Mouse (Mus musculus): ENCODE data around the gene Ltbp4.

The Ltbp4 gene

DNA sequence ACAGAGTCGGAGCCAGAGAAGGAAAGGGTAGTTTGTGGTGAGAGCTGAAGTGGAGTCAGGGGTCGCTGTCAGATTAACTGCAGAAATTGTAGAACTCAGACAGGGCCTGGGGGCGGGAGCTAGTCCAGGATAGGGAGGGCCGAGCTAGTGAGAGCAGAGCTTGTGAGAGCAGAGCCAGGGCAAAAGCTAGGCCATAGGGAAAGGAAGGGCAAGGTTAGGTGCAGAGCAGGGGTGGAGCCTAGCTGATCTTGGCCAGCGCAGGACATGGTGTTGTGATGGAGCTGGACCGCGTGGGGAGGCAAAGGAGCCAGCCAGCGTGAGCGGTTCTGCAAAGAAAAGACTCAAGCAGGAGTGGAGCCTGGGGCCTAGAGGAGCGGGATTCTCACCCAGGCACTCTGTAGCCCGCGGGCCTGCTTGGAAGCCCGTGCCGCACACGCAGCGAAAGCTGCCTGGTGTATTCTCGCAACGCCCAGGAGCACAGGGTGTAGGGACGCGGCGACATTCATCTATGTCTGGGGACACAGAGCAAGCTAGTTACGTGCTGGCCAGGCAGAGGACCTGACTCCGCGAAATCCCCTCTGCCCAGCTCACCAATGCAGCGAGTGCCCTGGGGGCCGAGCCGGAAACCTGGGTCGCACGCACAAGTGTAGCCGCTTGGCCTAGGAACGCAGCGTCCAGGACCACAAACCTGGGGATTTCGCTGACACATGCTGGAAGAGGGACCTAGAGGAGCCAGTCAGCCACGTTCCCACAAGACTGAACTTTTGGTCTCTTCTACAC, 11.2 kb downstream of the Ltbp4 start:
- peak; percentile 61 to 67 for DNase-seq

DNA sequence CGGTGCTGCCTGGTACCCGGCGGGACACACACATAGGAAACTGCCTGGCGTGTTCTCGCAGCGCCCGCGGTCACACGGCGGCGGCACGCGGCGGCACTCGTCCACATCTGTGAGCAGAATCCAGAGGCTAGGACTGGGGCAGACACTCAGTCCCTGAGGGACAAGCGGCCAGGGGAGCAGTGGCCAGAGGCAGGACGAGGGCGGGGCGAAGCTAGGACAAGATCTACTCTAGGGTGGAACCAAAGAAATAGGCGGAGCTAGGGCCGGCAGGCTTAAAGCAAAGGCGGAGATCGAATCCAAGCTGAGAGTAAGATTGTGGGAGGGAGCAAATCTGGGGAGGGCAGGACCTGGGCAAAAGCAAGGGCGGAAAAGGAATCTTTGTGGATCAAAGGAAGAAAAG, 11.8 kb downstream of the Ltbp4 start:
- peak; percentile 63 to 68 for DNase-seq

DNA sequence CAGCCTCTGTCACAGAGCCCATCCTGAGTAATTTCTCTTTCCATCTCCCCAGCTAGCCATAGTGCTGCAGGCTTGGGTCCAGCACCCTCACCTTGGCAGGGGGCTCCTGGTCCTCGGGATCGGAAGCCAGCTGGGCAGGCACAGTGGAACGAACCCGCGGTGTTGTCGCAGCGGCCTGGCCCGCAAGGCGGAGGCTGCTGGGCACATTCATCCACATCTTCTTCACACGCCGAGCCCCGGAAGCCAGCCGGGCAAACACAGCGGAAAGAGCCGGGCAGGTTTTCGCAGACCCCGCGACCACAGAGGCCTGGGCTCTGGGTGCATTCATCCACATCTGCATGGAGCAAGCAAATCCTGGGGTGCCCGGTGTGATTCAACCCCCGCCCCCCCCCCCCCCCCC, 12.6 kb downstream of the Ltbp4 start:
- peak; percentile 34 to 45 for DNase-seq

DNA sequence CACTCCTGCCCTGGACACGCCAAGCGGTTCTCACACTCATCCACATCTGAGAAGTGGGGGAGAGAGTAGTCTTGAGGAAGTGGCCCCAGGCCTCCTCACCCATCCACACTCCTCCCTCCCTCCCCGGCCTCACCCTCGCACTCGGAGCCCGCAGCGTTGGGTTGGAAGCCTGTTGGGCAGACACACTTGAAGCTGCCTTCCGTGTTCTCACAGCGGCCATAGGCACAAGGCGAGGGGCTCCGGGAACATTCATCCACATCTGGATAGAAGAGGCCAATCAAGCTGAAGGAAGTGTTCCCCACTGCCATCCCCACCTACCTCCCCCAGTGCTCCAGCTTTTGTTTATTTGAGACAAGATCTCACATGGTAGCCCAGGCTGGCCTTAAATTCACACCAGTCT, 13.3 kb downstream of the Ltbp4 start:
- DNase-seq = no peak

DNA sequence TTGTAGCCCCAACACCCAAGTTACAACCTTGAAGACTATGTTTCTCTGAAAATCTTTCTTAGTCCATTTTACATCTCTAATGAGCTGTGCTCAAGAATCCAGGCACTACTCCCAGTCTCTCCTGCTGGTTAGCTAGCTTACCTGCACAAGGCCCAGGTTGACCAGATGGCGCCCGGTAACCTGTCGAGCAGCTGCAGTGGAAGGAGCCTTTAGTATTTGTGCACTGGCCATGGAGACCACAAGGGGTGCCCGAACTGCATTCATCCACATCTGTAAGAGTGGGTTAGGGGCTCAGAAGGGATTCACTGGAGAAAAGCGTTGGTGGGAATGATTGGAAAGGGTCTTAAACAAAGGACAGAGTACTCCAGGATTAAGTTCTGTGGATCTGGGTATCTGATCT, 14.5 kb downstream of the Ltbp4 start:
- no peak for DNase-seq

DNA sequence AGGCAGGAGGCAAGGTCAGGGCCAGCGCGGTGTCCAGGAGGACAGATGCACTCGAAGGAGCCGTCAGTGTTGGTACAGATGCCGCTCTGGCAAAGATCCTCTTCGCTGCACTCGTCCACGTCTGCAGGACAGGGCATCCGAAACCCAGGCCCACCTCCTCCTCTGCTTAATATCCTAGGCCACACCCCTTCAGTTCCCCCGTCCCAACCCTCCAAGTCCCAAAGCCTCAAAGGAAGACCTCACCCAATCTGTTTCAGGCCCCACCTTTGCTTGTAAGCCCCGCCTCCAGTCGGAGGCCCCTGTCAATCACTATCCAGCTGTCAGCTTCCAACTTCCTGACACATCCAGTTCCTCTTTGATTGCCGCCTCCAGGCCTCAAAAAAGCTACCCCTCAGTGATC, 15.2 kb downstream of the Ltbp4 start:
- DNase-seq = no peak

DNA sequence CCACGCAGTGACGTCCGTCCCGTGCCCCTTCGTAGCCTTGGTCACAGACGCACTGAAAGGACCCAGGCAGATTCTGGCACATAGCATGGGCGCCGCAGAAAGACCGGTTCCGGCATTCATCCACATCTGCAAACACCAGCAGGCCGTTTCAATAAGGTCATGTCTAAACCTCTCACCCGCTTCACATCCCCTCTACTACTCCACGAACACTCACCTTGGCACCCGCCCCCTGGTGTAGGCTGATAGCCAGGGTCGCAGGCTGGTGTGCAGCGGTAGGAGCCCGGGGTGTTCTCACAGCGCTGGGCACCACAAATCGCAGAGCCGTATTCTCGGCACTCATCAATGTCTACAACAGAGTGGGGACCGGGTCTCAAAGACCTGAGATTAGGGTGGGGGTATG, 18.1 kb downstream of the Ltbp4 start:
- DNase-seq = no peak

DNA sequence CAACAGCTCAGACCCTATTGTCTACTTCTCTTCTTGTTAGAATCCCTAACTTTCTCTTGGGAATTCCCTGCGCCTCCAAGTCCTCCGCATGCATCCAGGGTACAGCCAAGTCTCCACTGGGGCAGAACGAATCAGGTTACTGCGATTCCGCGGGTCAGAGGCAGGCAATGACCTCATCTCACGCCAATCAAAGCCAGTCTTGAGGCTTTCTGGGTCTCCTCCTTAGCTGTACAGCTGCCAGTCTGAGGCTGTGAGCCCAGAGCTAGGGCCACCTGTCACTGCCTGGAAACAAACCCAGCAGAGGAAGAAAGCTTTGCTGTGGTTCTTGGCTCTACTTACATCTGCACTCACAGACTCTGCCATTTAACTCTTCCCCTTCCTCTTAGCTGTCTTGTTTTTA, 21.5 kb downstream of the Ltbp4 start:
- DNase-seq = peak; percentile 90 to 93

DNA sequence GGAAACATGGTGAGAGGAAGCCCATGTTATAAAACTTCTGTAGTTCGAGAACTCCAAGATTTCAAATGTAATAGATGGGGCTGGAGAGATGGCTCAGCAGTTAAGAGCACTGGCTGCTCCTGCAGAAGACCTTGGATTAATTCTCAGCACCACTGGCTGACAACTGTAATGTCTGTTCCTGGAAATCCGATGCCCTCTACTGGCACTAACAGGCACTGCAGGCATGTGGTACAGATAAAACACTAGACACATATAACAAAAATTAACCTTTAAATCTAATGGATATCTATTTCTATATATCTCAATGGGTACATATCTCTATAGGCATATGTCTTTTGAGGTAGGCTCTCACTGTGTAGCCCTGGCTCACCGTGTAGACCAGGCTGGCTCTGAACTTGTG, 23.1 kb downstream of the Ltbp4 start:
- DNase-seq = no peak

DNA sequence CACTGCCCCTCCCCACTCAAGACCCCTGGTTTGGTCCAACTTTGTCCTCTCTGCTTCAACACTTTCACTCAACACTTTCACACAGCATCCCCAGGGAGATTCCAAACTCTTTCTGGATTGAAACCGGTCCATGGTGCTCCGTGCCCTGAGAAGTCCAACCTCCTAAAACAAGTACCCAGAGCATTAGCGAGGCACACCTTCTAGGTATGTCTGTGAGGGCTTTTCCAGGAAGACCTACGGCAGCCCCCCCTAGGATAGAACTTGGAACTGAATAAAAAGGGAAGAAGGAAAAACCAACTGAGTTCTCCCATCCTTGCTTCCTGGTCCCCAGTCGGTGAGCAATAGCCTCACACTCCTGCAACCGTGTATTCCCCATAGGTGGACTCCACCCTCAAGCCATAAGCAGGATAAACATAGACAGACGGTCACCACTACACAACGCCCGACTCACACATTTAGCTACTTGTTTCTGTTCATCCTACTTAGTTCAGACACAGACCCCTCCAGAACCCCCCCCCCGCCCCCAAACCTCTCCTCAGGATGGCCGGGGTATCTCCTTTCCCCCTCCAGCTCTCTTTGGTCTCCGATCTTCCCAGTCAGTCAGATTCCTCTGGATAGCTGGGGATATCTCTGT, 25.7 kb downstream of the Ltbp4 start:
- DNase-seq = no peak

DNA sequence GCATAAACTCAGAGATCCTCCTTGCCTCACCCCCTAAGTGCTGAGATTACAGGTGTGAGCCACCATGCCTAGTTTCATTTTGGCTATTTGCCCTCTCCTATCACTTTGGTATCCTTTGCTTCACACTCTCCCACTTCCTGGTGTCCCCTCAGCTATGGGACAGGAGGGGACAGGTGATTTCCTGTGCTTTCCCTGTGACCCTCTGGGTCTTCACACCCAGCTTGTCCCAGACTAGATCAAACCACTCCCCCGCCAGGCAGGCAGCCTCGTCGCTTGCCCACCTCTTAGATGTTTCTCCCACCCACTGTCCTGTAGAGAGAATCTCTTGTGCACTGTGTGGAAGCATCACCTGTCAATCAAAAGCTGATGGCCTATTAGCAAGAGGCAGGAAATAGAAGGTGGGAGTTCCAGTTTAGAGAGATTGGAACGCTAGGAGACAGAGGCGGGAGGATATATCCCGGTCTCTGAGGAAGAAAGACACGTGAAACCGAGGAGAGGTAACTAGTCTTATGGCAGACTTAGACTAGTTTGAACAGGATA, 26.4 kb downstream of the Ltbp4 start:
- no peak for DNase-seq

DNA sequence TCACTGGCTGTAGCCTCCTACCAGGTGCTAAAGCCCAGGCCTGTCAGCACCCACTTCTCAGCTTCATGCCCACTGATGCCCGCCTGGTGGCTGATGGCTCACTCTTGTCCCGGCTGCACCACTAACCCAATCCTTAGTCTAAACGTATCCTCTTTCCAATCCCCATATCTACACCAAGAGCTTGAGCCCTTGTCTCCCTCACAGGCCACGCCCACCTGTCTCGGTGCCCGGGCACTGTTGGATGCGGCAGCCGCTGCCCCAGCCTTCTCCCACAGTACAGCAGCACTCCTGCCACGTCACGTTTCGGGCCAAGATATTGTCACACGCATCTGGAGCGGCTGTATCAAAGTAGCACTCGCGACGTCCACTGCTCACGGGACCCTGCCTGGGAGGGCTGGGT, 27.2 kb downstream of the Ltbp4 start:
- DNase-seq = peak; percentile 96

DNA sequence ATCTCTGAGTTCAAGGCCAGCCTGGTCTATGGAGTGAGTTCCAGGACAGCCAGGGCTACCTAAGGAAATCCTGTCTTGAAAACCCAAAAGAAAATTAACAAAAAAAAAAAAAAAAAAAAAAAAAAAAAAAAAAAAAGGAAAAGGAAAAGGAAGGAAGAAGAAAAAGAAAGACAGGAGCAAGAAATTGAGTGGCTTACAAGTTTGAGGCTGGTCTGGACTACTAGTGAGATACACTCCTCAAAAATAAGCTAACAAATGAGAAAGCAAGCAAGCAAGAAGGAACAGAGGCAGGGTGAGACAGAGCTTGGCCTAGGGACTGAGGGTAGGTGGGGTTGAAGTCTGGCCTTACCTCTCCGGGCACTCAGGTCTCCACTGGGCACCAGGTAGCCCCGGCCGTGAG, 27.7 kb downstream of the Ltbp4 start:
- DNase-seq = no peak

DNA sequence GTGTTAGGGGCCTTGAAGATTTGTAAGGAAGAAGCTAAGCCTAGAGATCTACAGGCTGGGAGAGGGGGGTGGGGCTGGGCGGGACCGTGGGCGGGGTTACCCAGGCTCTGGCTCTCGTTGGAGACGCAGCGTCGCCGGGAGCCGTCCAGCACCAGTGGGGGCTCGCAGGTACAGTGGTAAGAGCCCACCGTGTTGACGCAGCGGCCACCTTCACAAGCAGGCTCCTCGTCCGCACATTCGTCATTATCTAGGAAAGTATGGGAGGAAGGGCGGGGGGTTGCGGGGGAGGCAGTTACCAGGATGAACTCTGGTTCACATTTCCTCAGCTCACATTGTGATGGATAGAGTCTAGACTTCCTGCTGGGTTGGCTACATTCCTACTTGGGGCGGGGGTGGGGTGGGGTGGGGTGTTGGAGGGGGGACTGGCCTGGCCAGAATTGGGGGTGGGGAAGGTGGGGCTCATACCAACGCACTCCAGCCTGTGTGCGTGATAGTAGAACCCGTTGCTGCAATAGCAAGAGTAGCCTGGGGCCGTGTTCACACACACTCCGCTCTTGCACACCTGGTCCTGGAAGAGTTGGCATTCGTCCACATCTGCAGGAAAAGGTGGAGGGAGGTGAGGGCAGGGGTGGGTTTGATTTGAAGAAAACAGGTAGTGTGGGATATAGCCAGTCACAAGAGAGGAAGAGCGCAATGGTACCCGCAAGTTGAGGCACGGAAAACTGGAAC, 28.5 kb downstream of the Ltbp4 start:
- DNase-seq = peak in 1 of 2 experiments; percentile 37

DNA sequence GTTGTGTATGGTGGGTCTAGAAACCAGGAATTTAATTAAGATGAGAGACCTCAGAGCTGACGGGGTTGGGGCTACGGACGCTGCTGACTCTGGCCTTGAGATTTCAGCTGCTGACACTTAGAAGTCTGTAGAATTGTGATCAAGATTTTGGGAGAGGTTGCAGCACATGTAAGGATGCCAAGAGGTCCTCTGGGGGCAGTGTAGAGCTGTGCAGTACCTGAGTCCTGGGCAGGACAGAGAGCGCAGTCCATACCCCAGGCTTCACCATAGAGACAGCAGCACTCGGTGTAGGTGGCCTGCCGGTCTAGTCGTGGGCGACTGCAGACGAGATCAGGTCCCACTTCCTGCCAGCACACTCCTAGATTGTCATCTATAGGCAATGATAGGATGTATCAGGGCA, 29.9 kb downstream of the Ltbp4 start:
- peak; percentile 46 to 55 for DNase-seq

DNA sequence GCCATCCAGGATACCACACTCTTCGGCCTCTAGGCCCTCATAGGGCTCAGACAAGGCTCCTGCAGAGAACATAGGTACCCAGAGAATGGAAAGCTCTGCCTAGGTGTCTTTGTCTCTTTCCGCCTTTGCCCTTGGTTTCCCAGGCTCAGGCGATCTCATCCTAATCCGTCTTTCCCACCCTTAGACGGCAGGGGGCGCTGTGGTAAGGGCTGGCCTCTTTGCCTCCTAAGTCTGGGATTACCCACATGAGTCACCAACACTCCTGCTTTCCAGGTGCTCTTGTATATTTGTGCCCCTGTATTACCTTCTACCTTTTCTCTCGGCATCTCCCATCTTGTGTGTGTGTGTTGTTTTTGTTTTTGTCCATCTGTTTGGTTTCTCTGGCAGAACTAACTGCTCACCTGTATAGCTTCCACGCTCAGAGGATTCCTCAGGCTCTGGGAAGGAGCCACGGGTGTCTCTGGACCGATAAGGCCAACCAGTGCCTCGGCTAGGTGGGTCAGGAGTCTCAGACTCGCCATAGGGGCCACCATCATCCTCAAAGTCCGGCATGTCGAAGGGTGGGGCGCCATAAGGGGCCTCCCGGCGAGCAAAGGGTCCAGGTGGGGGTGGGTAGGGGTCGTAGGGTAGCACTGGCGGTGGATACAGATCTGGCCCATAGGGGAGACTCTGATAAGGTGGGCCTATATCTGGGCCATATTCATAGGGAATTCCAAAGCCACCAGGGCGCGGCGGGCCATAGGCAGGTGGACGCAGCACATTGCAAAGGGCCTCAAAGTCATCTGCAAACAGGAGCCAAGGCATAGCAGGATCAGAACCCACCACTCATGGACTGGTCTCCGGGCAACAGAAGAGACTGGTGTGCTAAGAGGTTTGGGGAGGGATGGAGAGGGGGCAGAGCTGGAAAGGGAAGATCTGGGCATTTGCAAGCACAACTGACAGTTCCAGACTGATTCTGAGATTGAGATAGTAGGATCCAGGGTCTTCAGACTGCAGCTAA, 31.0 kb downstream of the Ltbp4 start:
- peak; percentile 73 to 83 for DNase-seq

DNA sequence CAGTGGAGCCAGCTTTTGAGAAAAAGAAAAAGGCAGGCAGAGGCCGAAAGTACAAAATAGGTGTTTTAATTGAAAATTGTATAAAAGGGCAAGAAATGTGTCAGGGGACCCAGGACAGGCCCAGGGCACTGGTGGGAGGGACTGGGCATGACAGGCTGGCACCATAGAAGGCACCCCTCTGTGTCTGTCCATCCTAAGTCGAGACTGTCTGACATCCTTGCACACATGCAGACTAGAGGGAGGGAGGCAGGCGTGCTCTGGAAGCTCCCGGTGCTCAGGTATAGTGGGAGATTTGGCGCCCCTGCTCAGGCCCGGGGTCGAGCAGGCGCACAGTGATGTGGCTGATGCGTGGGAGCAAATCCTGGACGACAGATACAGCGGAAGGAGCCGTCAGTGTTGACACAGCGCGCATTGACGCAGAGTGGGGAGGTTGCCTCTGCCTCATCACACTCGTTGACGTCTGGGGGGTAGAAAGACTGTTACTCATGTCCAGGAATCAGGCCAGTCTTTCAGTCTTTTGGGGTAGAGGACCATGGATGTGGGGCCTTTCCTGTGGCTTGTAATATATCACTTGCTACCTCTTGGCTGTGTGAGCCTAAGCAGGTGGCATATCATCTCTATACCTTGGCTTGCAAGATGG, 32.3 kb downstream of the Ltbp4 start:
- no peak for DNase-seq

DNA sequence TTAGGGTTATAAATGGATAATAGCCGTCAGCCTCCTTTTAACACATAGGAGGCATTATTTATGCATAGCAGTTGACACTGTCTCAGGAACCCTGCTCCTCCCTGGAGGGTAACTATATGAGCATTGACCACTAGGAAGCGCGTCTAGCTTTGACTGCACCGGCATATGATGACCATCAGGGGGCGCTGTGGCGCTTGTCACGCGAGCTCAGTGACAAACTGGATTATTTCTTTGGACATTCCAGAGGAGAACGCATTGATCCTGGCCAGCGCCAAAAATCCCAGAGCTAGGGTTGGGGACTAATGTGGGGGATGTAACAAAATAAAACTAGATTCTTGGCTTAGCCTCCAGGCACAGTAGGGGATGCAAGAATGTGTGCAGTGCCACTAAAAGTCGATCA, 35.3 kb downstream of the Ltbp4 start:
- DNase-seq = peak; percentile 86 to 90

DNA sequence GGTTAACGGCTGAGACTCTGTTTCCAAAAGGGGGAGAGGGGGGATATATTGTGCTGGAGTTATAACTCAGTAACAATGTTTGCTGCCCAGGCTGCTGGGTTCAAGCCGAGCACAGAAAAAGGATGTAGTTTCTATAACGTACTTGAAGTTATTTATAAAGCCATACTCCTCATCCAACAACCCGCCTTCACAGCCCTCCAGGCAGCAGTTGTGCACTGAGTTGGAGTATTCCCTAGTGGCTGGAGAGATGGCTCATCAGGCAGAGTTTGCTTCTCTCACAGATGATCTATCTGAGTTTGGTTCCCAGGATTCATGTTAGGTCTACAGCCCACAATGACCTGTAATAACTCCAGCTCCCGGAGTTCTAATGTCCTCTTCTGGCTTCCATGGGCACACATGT, 36.7 kb downstream of the Ltbp4 start:
- no peak for DNase-seq

DNA sequence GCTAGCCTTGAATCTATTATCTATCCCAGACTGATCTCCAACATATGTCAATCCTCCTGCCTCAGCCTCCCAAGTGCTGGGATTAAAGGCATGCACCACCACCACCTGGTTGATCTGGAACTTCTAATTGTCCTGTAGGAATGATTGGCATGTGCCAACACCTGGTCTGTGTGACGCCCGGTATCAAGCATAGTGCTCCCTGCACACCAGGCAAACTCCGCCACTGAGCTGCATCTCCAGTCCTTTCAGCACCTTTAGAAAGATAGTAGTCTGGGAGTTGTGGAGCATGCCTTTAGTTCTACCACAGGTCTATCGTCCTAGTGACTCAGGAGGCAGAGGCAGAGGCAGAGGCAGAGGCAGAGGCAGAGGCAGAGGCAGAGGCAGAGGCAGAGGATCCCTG, 37.1 kb downstream of the Ltbp4 start:
- DNase-seq = no peak

DNA sequence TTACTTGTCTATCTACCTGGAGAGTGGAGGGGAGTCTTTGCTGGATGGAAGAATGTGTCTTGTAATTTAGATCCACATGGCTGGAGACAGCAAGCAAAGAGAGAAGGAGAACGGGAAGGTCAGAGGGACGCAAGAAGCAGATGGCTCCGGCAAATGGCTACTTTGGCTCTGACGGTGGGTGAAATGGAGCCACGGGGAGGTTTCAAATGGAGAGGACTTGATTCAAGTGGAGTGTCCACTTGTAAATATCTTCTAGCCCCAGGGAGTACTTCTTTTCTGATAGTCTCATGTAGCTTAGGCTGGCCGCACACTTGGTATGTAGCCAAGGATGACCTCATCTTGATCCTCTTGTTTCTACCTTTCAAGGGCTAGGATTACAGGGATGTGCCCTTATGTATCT, 38.7 kb downstream of the Ltbp4 start:
- peak; percentile 69 to 79 for DNase-seq

Data from cerebellum, postnatal 10 days (tissue).